Mouse (Mus musculus) T-helper 17 cell (primary cell): ENCODE results near the gene Ttll13.

Experiments used
- in situ Hi-C, 2 experiments: fragments of 300-600 bp; cut with MboI, MseI; formaldehyde crosslinking; loops; 1 replicate in 1 of 2; 2 replicates in 1 of 2; pipeline ENCODE4 v1.15.1; 2025; ENCODE audit warnings: high pct_unique_total_duplicates in 2 of 2

Ttll13 gene

DNA sequence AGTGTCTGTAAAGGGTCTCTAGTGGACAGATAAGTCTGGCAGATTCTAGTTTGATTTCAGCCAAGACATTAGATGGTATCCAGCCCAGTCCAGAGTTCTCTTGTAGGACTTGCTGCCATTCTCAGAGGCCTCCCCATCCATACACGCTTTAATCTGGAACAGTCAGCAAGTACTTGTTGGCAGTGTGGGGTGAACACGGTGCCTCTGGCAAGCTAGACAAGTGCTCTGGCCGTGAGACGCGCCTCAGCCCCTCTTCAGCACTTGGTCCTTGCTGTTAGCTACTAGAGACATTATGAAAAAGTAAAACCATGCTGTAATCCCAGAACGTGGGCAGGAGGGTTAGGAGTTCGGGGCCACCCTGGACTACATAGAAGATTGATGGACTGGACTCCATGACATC lies 32.6 kb upstream of the Ttll13 start:
- in situ Hi-C loops, result loop anchor here in 1 of 2 experiments (10.0 kb wide), 1 partner anchor 59 kb away; no protein-coding TSS in a partner anchor

DNA sequence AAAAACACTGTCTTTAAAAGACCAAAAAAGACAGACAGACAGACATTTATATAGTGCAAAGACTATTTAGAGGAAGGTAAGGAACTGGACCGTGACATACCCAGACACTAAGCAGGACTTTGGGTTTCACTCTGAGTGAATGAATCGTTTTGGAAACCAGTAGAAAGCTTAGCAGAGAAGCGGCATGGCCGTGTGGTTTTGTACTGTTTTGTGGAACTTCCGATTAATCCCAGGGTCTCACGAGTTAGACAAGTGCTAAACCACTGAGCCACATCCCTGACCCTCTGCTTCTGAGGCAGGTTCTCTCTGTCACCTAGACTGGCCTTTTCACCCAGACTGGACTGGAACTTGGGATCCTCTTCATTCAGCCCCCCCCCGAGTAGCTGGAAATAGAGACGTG lies 31.7 kb upstream of the Ttll13 start:
- in situ Hi-C loops, result loop anchor here in 1 of 2 experiments (10.0 kb wide), 1 partner anchor 60 kb away; no protein-coding TSS in a partner anchor

DNA sequence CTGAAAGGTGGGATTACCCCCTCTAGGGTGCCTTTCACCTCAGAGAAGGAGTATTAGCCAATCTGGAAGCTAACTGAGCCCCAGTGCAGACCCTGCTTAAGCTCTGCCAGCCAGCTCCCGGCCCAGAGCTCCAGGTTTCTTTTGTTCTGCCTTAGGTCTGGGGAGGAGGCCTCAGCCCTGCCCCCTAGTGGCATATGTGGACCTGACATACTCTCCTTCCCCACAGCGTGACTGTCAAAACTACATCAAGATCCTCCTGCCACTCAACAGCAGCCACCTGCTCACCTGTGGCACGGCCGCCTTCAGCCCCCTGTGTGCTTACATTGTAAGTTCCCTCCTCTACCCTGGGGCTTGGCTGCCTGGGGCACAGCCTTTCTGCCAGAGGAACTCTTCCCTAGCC lies 30.8 kb upstream of the Ttll13 start:
- in situ Hi-C loops, result loop anchor here (5.0 to 10.0 kb wide), 2 partner anchors 53 to 61 kb away; no protein-coding TSS in a partner anchor

DNA sequence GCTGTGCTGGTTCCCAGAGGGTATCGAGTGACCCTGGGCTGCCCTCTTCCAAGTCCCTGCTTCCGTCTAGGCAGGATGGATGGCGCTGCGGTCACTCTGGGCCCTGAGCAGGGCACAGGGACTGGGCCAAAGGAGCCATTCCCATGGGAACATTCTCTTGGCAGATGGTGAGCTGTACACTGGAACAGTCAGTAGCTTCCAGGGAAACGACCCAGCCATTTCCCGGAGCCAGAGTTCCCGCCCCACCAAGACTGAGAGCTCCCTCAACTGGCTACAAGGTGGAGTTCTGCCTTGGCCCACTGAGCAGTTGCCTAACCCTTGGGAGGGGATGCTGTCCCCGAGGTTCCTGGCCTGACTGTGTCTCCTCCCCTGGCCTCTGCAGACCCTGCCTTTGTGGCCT lies 29.6 kb upstream of the Ttll13 start:
- in situ Hi-C loops, result loop anchor here (5.0 to 10.0 kb wide), 2 partner anchors 54 to 62 kb away; no protein-coding TSS in a partner anchor

DNA sequence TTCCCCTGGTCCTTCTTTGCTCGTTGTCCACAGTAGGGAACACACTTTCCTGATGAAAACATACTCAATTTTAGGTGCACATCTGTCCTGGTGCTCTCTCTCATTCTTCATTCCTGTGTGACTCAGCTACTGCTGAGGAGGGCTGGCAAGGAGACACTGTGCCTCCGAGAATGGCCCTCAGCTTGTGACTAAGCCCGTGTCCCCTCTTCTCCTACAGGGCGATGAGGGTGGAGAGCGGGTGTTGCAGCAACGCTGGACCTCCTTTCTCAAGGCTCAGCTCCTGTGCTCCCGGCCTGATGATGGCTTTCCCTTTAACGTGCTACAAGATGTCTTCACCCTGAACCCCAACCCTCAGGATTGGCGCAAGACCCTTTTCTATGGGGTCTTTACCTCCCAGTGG lies 27.5 kb upstream of the Ttll13 start:
- in situ Hi-C loops, result loop anchor here (5.0 to 10.0 kb wide), 2 partner anchors 56 to 64 kb away; no protein-coding TSS in a partner anchor

DNA sequence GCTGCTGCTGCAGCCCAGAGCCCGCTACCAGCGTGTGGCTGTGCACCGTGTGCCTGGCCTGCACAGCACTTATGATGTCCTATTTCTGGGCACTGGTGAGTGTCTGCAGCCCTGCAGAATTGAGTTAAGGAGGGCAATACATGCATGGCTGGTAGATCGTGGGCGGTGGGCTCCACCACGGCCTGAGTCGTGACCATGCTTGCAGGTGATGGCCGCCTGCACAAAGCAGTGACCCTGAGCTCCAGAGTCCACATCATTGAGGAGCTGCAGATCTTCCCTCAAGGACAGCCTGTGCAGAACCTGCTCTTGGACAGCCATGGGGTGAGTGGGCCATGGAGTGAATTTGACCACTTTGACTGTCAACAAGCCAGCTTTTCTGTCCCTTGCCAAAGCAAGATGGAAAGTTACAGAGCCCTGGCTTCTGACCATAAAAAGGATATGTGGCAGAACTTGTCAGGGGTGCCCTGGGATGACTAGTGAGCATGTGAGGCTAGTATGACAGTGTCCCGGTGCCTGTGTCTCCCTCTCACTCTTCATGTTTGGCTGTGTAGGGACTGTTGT lies 25.9 kb upstream of the Ttll13 start:
- in situ Hi-C loops, result no loop called here

DNA sequence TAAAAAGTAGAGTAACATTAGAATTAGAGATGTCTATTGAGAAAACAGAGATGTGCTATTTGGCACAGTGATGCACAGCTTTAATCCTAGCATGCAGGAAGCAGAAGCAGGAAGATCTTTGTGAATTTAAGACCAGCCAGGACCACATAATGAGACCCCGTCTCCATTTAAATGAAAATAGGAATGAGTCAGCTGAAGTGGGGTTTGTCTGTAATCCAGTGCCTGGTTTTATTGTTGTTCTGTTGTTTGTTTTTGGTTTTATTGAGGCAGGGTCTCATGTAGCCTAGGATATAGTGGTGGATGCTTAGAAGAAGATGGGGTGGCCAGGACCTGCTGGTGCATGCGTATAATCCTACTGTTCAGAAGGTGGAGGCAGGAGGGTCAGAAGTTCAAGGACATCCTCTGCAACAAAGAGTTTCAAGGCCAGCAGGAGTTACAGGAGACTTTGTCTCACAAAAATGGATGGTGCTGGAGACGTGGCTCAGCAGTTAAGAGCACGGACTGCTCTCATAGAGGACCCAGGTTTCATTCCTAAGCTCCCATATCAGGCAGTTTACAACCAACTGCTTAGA lies 24.9 kb upstream of the Ttll13 start:
- in situ Hi-C loops, result no loop called here

DNA sequence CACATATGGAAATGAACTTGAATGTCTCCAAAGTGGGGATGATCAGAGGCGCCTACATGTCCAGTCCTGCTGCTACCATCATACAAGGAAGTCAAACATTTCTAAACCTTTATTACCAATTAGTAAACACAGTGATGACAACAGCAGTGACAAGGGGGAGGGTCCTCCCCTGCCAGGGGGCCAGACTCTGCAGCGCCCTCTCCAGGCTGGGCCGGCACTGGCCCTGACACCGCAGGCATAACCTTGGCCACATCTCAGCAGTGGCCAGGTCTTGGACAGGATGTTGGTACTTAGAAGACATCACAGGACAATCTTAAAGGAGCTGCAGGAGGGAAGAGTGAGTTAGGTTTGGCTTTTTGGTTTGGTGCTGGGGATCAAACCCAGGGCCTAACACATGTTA lies 19.1 kb upstream of the Ttll13 start:
- in situ Hi-C loops, result no loop called here

DNA sequence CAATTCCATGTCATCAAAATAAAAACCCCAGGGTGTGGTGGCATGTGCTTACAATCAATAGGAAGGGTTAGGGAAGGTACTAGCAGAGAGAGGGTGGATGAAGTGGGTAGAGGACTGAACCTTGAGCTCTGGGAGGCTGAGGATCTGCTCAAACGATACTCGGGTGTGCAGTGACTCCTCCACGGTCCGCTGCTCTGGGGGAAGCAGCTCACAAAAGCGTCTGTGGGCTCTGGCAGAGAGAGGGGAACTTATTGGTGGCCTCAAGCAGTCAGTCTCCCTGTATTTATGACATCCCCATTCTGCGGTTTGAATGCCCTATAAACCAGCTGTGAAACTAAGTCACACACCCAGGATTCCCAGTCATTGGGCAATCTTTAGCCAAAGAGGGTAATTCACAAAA lies 16.0 kb upstream of the Ttll13 start:
- in situ Hi-C loops, result no loop called here

DNA sequence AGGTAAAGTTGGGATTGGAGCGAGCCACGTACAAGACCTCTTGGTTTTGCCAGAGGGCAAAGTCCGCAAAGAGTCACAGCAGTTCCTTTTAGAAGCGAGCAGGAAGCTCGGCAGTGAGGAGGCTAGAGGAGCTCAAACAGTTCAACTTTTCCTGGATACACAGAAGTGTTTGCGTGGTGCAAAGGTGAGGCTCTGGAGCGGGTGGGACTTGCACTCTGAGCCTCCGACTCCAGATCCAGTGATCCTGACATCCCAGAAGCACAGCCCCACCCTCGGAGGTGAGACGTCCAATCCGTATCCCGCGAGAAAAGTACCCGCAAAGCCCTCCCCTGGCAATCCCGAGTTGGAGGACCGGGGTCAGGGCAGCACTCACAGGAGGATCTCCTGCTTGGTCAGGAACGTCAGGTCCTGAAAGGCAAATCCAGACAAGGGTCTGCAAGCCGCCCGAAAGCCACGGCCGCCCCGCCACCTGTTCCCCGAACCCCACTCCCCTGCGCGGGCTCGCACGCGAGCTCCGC lies 14.1 kb upstream of the Ttll13 start:
- in situ Hi-C loops, result no loop called here

DNA sequence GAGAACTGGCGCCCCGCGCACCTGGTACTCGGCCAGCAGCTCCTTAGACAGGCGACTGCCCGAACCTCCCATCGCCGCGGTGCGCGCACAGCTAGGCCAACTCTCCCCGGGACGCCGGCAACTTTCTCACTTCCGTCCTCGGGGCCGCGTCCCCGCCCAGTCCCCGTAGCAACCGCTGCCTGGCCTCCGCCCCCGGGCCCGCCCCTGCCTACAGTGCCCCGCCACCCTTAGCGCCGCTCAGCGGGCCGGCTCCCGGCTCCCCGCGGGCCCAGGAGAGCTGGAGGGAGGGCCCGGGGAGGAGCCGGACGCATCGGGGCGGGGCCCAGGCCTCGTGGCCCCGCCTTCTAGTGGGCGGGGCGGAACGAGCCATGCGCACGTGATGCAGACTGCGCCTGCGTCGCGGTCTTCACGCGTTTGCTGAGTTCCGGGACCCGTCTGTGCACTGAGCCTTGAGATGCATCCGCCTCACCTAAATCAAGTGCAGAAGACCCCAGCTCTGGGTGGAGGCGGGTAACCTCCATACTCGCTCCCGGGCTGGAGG lies 13.6 kb upstream of the Ttll13 start, which contains the start of the genes Cib1 and Gdpgp1:
TSS of gene Cib1 (minus strand) at position 325 of the 541 bp plus-strand sequence.
TSS of gene Gdpgp1 (plus strand) at position 377 of the 541 bp plus-strand sequence.
- in situ Hi-C loops, result no loop called here

DNA sequence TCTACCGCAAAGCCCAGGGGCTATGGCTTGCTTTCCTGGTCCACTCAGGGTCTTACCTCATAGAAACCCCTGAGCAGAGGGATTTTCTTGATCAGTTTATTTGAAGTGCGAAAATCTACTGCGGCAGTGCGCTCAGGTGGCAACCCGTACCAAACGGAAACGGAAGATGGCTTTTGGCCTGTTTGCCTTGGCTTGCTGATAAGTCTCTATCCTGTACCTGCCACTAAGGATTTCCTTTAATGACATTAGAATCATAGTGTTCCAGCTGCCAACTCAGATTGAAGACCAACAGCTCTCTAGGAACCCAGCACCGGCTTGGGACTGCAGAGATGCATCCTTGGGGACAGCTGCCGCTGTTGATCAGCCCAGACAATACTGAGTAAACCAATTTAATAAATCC lies 12.4 kb upstream of the Ttll13 start:
- in situ Hi-C loops, result no loop called here

DNA sequence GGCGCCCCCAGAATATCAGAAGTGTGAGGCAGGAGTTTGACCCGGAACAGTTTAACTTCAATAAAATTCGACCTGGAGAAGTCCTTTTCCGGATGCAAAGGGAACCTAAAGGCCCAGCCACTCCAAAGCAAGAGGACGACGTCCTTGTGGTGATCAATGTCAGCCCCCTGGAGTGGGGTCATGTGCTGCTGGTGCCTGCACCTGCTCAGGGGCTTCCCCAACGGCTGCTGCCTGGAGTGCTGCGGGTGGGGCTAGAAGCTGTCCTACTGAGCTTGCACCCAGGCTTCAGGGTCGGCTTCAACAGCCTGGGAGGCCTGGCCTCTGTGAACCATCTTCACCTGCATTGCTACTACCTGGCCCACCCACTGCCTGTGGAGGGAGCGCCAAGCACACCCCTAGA lies 7.6 kb upstream of the Ttll13 start:
- in situ Hi-C loops, result no loop called here

DNA sequence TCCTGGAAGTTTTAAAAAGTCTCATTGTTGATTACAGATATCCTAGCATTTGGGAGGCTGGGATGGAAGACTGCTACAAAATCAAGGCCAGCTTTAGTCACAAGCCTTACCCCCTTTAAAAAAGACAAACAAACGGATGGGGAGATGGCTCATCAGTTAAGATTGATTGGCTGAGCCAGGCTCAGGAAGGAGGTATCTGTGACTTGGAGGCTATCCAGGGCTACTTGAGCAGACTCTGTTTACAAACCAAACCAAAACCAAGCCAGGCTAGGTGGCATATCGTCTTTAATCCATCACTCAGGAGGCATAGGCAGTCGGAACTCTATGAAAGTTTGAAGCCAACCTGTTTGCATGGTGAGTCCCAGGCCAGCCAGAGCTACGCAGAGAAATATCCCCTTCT lies 4.5 kb upstream of the Ttll13 start:
- in situ Hi-C loops, result no loop called here

DNA sequence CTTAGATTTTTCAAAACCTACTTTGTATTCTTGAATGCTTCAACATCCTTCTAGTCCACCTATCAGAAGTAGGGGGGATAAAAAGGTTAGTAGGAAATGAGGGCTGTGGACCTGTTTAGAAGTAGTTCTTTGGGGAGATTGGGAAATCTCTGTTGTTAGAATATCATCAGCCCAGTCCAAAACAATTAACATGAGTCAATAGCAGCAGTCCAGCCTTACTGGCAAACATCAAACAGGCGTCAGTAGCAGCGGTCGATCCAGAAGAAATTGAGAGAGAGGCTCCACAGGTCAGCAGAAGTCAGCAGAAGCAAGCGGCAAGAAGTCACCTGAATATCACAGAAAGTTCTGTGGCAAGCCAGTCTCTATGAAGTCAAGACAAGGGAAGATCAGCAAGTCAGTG lies 1.3 kb upstream of the Ttll13 start:
- in situ Hi-C loops, result no loop called here

DNA sequence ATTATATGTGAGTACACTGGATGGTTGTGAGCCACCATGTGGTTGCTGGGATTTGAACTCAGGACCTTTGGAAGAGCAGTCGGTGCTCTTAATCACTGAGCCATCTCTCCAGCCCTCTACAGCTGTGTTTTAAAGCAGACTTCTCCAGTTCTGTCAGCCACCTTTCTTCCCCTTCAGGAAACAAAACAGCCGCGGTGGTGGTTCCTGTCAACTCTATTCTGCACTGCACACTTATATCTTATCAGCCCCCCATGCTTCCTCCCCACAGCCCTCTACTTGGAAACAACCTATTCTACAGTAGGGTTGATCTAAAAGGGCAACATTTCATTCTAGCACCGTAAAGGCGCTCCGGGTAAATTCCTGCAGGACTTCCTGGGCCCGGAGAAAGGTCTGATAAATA lies 683 bp downstream of the Ttll13 start:
- in situ Hi-C loops, result no loop called here

DNA sequence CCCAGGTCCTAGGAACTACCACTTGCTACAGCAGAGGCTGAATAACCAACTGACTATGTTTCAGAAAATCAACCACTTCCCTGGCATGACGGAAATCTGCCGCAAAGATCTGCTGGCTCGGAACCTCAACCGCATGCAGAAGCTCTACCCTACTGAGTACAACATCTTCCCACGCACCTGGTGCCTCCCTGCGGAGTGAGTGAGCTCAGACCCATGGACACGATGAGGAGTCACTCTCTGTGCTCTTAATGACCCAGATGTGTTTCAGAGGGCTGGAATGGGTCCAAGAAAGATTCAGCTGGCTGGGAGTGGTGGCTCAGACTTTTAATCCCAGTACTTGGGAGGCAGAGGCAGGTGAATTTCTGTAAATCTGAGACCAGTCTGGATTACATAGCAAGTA lies 6.3 kb downstream of the Ttll13 start:
- in situ Hi-C loops, result no loop called here

DNA sequence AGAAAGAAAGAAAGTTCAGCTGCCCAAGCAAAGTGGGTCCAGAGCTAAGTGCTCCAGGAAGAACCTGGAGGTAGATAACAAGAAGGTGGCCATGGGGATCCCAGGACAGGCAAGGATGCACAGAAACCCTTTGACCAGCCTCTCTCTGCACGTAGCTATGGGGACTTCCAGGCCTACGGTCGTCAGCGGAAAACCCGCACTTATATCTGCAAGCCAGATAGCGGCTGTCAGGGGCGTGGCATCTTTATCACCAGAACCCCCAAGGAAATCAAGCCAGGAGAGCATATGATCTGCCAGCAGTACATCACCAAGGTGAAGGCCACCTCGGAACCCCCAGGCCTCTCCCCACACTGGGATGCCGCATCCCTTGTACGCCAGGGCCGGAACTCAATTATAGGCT lies 6.7 kb downstream of the Ttll13 start:
- in situ Hi-C loops, result no loop called here

DNA sequence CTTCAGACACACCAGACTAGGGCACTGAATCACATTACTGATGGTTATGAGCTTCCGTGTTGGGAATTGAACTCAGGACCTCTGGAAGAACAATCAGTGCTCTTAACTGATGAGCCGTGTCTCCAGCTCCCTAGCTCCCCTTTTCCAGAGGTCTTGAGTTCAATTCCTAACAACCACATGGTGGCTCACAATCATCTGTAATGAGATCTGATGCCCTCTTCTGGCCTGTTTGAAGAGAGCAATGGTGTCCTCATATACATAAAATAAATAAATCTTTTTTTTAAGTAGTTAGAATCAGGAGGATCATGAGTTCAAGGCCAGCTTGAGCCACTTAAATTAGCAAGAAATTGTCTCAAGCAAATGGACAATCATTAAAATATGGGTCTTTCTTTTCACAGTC lies 9.8 kb downstream of the Ttll13 start:
- in situ Hi-C loops, result no loop called here

DNA sequence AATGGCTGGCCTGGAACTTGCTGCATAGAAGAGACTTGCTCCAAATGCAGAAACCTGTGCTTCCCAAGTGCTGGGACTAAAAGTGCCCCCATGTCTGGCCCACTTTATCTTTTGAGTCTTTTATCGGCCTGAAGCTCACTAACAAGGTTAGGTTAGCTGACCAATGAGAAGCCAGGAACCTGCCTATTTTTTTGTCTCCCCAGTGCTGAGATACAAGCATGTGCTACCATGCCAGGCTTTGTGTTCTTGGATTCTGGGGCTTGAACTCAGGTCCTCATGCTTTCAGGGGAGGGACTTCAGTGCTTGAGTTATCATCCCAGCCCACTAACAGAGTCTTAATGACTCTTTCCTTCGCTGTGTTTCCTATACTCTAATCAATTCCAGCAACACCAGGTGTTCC lies 11.5 kb downstream of the Ttll13 start:
- in situ Hi-C loops, result no loop called here

DNA sequence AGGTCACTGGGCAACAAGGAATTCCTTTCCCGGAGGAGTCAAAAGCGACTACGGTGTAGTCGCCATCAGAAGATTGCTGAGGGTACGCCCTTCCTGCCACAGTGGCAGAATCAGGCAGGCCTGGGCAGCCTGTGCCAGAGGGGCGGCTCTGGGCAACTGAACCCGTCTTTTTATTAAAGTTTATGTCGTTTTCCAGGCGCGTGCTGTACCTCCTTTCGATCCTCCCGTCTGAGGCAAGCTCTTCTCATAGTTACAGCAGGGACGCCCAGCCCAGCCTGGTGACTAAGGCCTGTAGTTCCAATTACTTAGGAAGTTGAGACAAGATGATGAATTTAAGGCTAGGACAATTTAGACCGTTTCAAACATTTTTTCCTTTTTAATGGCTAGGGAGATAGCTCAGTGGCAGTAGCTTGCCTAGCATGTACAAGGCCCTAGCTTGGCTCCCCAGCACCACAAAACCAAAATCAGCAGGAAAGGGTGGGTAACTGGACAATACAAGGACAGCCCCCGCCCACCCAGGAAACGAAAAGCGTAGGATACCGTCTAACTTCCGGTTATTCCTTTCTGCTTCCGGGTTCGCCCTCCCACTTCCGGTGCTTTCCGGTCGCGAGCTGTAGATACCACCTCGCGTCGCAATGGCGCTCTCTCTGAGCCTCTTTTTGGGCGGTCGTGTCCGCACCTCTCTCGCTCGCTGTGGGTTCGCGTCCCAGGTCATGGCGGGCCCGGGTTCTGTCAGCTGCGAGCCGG lies 14.6 kb downstream of the Ttll13 start, which contains the start of gene Ngrn:
TSS of gene Ngrn (plus strand) at position 591 of the 747 bp plus-strand sequence.
- in situ Hi-C loops, result no loop called here

DNA sequence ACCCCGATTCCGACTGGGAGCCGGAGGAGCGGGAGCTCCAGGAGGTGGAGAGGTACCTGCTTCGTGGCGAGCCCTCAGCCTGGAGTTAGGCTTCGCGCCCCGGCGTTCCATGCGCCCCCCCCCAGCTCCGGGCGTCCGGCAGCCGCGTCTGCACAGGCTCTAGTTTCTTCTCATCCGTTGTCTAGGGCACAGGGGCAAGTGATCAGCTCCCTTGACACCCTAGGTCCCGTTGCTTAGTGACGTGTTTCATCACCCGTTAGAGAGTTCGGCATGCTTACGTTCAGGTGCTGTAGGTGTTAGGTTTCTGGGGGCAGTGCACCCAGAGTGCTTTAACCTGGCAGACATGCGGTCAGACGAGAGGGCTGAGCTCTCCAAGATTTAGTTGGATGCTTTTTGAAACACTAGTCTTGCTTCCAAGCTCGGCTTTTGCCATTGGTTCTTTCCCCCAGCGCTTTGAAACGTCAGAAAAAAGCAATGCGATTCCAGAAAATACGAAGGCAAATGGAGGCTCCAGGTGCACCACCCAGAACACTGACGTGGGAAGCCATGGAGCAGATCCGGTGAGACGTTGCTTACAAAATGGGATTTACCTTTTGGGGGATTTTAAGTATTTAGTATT lies 15.3 kb downstream of the Ttll13 start:
- in situ Hi-C loops, result no loop called here
